Mouse (Mus musculus): ENCODE results near the gene Srsf6. TPM values are rescaled to one million over a fixed set of nuclear protein-coding genes. Genes with fewer than 3 reads are reported as not detected.
A peak's percentile ranks its signal among the peaks of the same experiment; 100 is the strongest.

Srsf6 gene
- polyA plus RNA-seq, 1 experiment from 2014 or later, result 282 TPM

- peak; percentile 88 for DNase-seq (ENCODE audit: low spot score, missing footprints)
- H3K27ac ChIP-seq (ENCODE audit: low read depth, low read length), result no peak overlapping the region
- 0 out of 2 replicates have a peak, but pooled peaks cover under 1% of the 10 kb centered on the region for H3K4me1 ChIP-seq (ENCODE audit: control insufficient read depth, insufficient read depth, low read length)
- H3K36me3 ChIP-seq (ENCODE audit: control insufficient read depth, insufficient read depth, low read length), result no peaks in the 10 kb centered on the region
- H3K4me3 ChIP-seq (ENCODE audit: low read depth, low read length), result no peak overlapping the region
- H3K9ac ChIP-seq (ENCODE audit: low read length), result no peak overlapping the region
- H3K4me2 ChIP-seq, result no peak overlapping the region
- WGBS, result 11% methylated on average over 5 of the region's 5 CpGs
- ATAC-seq (ENCODE audit: low FRiP score), result peak; percentile 42; the same call in 1 of the 2 replicates
- H3K9me3 ChIP-seq (ENCODE audit: control insufficient read depth, low read length), result no peaks in the 10 kb centered on the region
- no peaks in the 10 kb centered on the region for H3K27me3 ChIP-seq (ENCODE audit: control insufficient read depth, insufficient read depth, low read length)
Measured at GRCm38 (mm10) chr2:162968357-162968756, 37.0 kb downstream of the Srsf6 start.

DNA sequence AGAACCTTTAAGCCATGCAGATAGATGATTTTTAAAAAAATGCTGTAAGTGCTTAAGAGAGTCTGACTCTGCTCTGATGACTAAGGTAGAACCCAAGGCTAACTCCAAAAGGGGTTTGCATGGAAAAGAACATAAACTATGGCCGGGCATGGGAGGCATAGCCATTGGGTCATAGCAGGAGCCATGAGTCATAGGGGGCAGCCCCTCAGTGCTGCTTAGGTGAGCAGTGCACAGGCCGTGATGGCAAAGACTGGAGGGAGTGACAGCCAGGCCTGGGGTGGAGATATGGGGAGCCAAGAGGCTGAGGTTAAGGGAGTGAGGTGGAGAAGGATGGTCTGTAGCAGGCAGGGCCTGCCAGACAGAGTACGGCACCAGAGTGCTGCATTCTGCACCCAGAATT is 37.8 kb downstream of the Srsf6 start:
- 77% methylated on average over 3 of the region's 3 CpGs for WGBS

DNA sequence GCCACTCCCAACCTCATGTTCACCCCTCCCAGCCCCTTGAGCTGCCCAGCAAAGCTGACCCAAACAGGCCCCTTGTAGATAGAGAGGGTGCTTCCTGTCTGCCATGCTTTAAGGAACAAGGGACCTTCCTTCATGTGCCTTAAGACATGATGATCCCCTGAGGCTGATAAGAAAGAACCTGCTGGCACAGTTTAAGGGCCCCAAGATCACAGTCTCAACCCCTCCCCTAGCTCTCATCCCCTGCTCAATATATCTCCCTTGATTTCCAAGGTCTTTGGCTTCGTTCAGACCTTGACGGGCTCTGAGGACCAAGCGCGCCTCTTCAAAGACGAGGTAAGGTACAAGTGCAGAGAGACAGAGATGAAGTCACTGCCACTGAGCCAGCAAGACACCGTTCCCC is 39.6 kb downstream of the Srsf6 start:
- Histone ChIP-seq H3K36me3 (ENCODE audit: control insufficient read depth, insufficient read depth, low read length) (no peaks in the 10 kb centered on the region), H3K4me1 (ENCODE audit: control insufficient read depth, insufficient read depth, low read length) (peaks cover 6% of the 10 kb centered on the region; the same call in 1 of the 2 replicates), H3K4me3 (ENCODE audit: low read depth, low read length) (no peak overlapping the region), H3K4me2 (no peak overlapping the region), H3K27me3 (ENCODE audit: control insufficient read depth, insufficient read depth, low read length) (no peaks in the 10 kb centered on the region), H3K9me3 (ENCODE audit: control insufficient read depth, low read length) (no peaks in the 10 kb centered on the region), H3K9ac (ENCODE audit: low read length) (no peak overlapping the region), H3K27ac (ENCODE audit: low read depth, low read length) (no peak overlapping the region)
- 87% methylated on average over 6 of the region's 6 CpGs for WGBS
- ATAC-seq (ENCODE audit: low FRiP score) (no peak), DNase-seq (ENCODE audit: low spot score, missing footprints) (no peak)

More for the DNA sequence above, 37.8 kb downstream of the Srsf6 start:
- Histone ChIP-seq H3K27me3 (ENCODE audit: control insufficient read depth, insufficient read depth, low read length) (no peaks in the 10 kb centered on the region), H3K4me3 (ENCODE audit: low read depth, low read length) (no peak overlapping the region), H3K9me3 (ENCODE audit: control insufficient read depth, low read length) (no peaks in the 10 kb centered on the region), H3K4me2 (no peak overlapping the region), H3K4me1 (ENCODE audit: control insufficient read depth, insufficient read depth, low read length) (peaks cover 6% of the 10 kb centered on the region; the same call in 1 of the 2 replicates), H3K27ac (ENCODE audit: low read depth, low read length) (no peak overlapping the region), H3K36me3 (ENCODE audit: control insufficient read depth, insufficient read depth, low read length) (no peaks in the 10 kb centered on the region), H3K9ac (ENCODE audit: low read length) (no peak overlapping the region)
- DNase-seq (ENCODE audit: low spot score, missing footprints) (no peak), ATAC-seq (ENCODE audit: low FRiP score) (no peak)

- H3K36me3 ChIP-seq (ENCODE audit: control insufficient read depth, insufficient read depth, low read length), result no peaks in the 10 kb centered on the region
- no peaks in the 10 kb centered on the region for H3K9me3 ChIP-seq (ENCODE audit: control insufficient read depth, low read length)
- no peak overlapping the region for H3K27ac ChIP-seq (ENCODE audit: low read depth, low read length)
- no peaks in the 10 kb centered on the region for H3K27me3 ChIP-seq (ENCODE audit: control insufficient read depth, insufficient read depth, low read length)
- no peak overlapping the region for H3K4me2 ChIP-seq
- peaks cover 6% of the 10 kb centered on the region; the same call in 1 of the 2 replicates for H3K4me1 ChIP-seq (ENCODE audit: control insufficient read depth, insufficient read depth, low read length)
- DNase-seq (ENCODE audit: low spot score, missing footprints), result no peak
- H3K9ac ChIP-seq (ENCODE audit: low read length), result no peak overlapping the region
- no peak for ATAC-seq (ENCODE audit: low FRiP score)
- 77% methylated on average over 7 of the region's 7 CpGs for WGBS
- H3K4me3 ChIP-seq (ENCODE audit: low read depth, low read length), result no peak overlapping the region
Measured at GRCm38 (mm10) chr2:162972752-162973151, 41.4 kb downstream of the Srsf6 start.

GRCm38 (mm10) chr2:162973206-162973605 is 41.9 kb downstream of the Srsf6 start:
- no peak for DNase-seq (ENCODE audit: low spot score, missing footprints)
- WGBS, result 86% methylated on average over 5 of the region's 5 CpGs
- H3K27ac ChIP-seq (ENCODE audit: low read depth, low read length), result no peak overlapping the region

GRCm38 (mm10) chr2:162973637-162974036 is 42.3 kb downstream of the Srsf6 start:
- DNase-seq (ENCODE audit: low spot score, missing footprints) (peak; percentile 86), ATAC-seq (ENCODE audit: low FRiP score) (no peak)
- H3K9ac ChIP-seq (ENCODE audit: low read length), result peak overlapping the region; percentile 36; the same call in 1 of the 2 replicates
- no peak overlapping the region for H3K4me2 ChIP-seq
- 43% methylated on average over 11 of the region's 11 CpGs for WGBS
- H3K4me1 ChIP-seq (ENCODE audit: control insufficient read depth, insufficient read depth, low read length), result peaks cover 6% of the 10 kb centered on the region; the same call in 1 of the 2 replicates
- H3K36me3 ChIP-seq (ENCODE audit: control insufficient read depth, insufficient read depth, low read length), result no peaks in the 10 kb centered on the region
- H3K27ac ChIP-seq (ENCODE audit: low read depth, low read length), result no peak overlapping the region
- H3K27me3 ChIP-seq (ENCODE audit: control insufficient read depth, insufficient read depth, low read length), result no peaks in the 10 kb centered on the region
- H3K4me3 ChIP-seq (ENCODE audit: low read depth, low read length), result no peak overlapping the region
- H3K9me3 ChIP-seq (ENCODE audit: control insufficient read depth, low read length), result no peaks in the 10 kb centered on the region

More at GRCm38 (mm10) chr2:162973206-162973605, 41.9 kb downstream of the Srsf6 start:
- H3K4me3 ChIP-seq (ENCODE audit: low read depth, low read length), result no peak overlapping the region
- no peaks in the 10 kb centered on the region for H3K9me3 ChIP-seq (ENCODE audit: control insufficient read depth, low read length)
- no peak for ATAC-seq (ENCODE audit: low FRiP score)
- H3K36me3 ChIP-seq (ENCODE audit: control insufficient read depth, insufficient read depth, low read length), result no peaks in the 10 kb centered on the region
- no peaks in the 10 kb centered on the region for H3K27me3 ChIP-seq (ENCODE audit: control insufficient read depth, insufficient read depth, low read length)
- H3K4me1 ChIP-seq (ENCODE audit: control insufficient read depth, insufficient read depth, low read length), result peaks cover 6% of the 10 kb centered on the region; the same call in 1 of the 2 replicates
- no peak overlapping the region for H3K4me2 ChIP-seq
- no peak overlapping the region for H3K9ac ChIP-seq (ENCODE audit: low read length)

GRCm38 (mm10) chr2:162975157-162975775 is 43.9 kb downstream of the Srsf6 start:
- H3K4me1 ChIP-seq (ENCODE audit: control insufficient read depth, insufficient read depth, low read length), result peaks cover 6% of the 10 kb centered on the region; the same call in 1 of the 2 replicates
- H3K4me2 ChIP-seq, result no peak overlapping the region
- H3K36me3 ChIP-seq (ENCODE audit: control insufficient read depth, insufficient read depth, low read length), result no peaks in the 10 kb centered on the region
- H3K27me3 ChIP-seq (ENCODE audit: control insufficient read depth, insufficient read depth, low read length), result no peaks in the 10 kb centered on the region
- no peaks in the 10 kb centered on the region for H3K9me3 ChIP-seq (ENCODE audit: control insufficient read depth, low read length)
- ATAC-seq (ENCODE audit: low FRiP score) (no peak), DNase-seq (ENCODE audit: low spot score, missing footprints) (no peak)
- WGBS, result 84% methylated on average over 11 of the region's 11 CpGs
- H3K9ac ChIP-seq (ENCODE audit: low read length), result no peak overlapping the region
- H3K27ac ChIP-seq (ENCODE audit: low read depth, low read length), result no peak overlapping the region
- H3K4me3 ChIP-seq (ENCODE audit: low read depth, low read length), result no peak overlapping the region

DNA sequence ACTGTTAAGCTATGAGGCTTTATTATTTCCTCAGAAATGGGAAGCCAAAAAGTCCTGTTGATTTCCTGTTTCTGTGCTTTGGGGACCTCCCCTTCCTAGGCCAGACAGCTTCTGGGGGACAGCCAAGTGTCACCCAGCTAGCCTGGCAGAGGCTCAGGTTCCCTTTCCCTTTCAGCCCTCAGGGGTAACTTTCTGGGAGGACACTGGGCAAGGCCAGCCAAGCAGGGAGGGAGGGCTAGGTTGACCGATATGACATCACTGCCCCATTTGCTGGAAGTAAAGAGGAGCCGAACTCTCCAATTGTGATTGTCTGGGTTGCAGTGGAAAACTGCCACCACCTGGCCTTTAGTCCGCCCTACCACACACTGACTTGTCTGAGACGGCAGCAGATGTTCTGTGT is 44.7 kb downstream of the Srsf6 start:
- Histone ChIP-seq H3K4me3 (ENCODE audit: low read depth, low read length) (no peak overlapping the region), H3K36me3 (ENCODE audit: control insufficient read depth, insufficient read depth, low read length) (no peaks in the 10 kb centered on the region), H3K9me3 (ENCODE audit: control insufficient read depth, low read length) (no peaks in the 10 kb centered on the region), H3K9ac (ENCODE audit: low read length) (no peak overlapping the region), H3K27me3 (ENCODE audit: control insufficient read depth, insufficient read depth, low read length) (no peaks in the 10 kb centered on the region), H3K27ac (ENCODE audit: low read depth, low read length) (no peak overlapping the region), H3K4me1 (ENCODE audit: control insufficient read depth, insufficient read depth, low read length) (peaks cover 6% of the 10 kb centered on the region; the same call in 1 of the 2 replicates), H3K4me2 (no peak overlapping the region)
- WGBS, result 85% methylated on average over 4 of the region's 4 CpGs
- no peak for ATAC-seq (ENCODE audit: low FRiP score)
- no peak for DNase-seq (ENCODE audit: low spot score, missing footprints)

DNA sequence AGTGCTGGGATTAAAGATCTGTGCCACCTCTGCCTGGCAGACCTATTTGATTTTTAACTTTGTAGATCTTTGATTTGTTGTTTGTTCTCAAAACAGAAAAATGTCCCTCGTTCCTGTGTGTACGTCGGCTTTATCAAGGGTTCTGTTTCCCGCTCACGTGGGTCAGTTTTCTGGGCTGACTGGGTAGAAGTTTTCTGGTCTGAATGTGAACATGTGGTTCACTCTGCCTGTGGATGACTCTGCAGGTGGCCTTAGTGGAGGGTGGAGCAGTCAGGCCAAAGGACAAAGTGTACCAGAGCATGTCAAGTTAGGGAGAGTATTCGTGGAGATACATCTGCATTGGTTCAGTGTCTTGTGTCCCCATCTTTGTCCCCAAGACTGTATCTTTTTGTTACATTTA is 53.1 kb downstream of the Srsf6 start:
- ATAC-seq (ENCODE audit: low FRiP score) (no peak), DNase-seq (ENCODE audit: low spot score, missing footprints) (no peak)
- Histone ChIP-seq H3K4me3 (ENCODE audit: low read depth, low read length) (no peak overlapping the region), H3K4me1 (ENCODE audit: control insufficient read depth, insufficient read depth, low read length) (no peaks in the 10 kb centered on the region), H3K9ac (ENCODE audit: low read length) (no peak overlapping the region), H3K36me3 (ENCODE audit: control insufficient read depth, insufficient read depth, low read length) (no peaks in the 10 kb centered on the region), H3K9me3 (ENCODE audit: control insufficient read depth, low read length) (no peaks in the 10 kb centered on the region), H3K4me2 (no peak overlapping the region), H3K27me3 (ENCODE audit: control insufficient read depth, insufficient read depth, low read length) (no peaks in the 10 kb centered on the region), H3K27ac (ENCODE audit: low read depth, low read length) (no peak overlapping the region)
- 92% methylated on average over 6 of the region's 6 CpGs for WGBS

All from midbrain, embryonic 11.5 days (tissue).